ENCODE assay signal across 29 mouse cellular contexts in genomic region chr3:117072998-117073397, GRCm38 (mm10).
DNase-seq lines count a peak whose midpoint lies in the region; ATAC-seq and TF ChIP-seq lines count a peak whose summit lies in the region.
"Had no signal": no experiment of that assay in that cellular context is flagged by ENCODE, and none has a peak within 500 bp of the region (broad histone marks: within the 10 kb centered on the region; RNA-seq: fewer than 3 reads in every experiment).

No protein-coding gene starts in this region.

- no peak overlapping the region for H3K4me2 ChIP-seq in kidney, embryonic 15.5 days
- H3K4me2 ChIP-seq in limb, embryonic 14.5 days (replicated peaks; ENCODE audit: low read depth, low read length, severe bottlenecking): no peak overlapping the region
- H3K4me2 ChIP-seq: embryonic facial prominence, embryonic 13.5 days; forebrain, embryonic 12.5 days; heart, embryonic 13.5 days; hindbrain, embryonic 15.5 days; liver, embryonic 11.5 days; lung, embryonic 15.5 days; midbrain, embryonic 15.5 days had no signal

- no peaks in the 10 kb centered on the region for H3K27me3 ChIP-seq in kidney, embryonic 15.5 days
- no peaks in the 10 kb centered on the region for H3K27me3 ChIP-seq in limb, embryonic 14.5 days (ENCODE audit: control insufficient read depth, insufficient read depth, low read length)
- H3K27me3 ChIP-seq: CH12.LX; embryonic facial prominence, embryonic 13.5 days; forebrain, embryonic 12.5 days; heart, embryonic 13.5 days; hindbrain, embryonic 15.5 days; midbrain, embryonic 15.5 days had no signal

- H3K27ac ChIP-seq in kidney, embryonic 15.5 days: no peak overlapping the region
- H3K27ac ChIP-seq in limb, embryonic 14.5 days (replicated peaks; ENCODE audit: low read depth, low read length): no peak overlapping the region
- H3K27ac ChIP-seq: embryonic facial prominence, embryonic 13.5 days; forebrain, embryonic 12.5 days; heart, embryonic 13.5 days; hindbrain, embryonic 15.5 days; lung, embryonic 15.5 days; midbrain, embryonic 10.5 days; midbrain, embryonic 15.5 days had no signal

- TF ChIP-seq POLR2A in limb, embryonic 14.5 days (IDR thresholded peaks at IDR 0.05; ENCODE audit: borderline replicate concordance, extremely low read depth, insufficient read depth, insufficient read length): no peak

- ATAC-seq in kidney, embryonic 15.5 days (replicated peaks; ENCODE audit: low FRiP score): no peak
- ATAC-seq in limb, embryonic 14.5 days (ENCODE audit: low FRiP score, low read depth): no peak
- ATAC-seq: forebrain, postnatal 0 days; inflammation-experienced regulatory T-cells, adult 6 months; midbrain, embryonic 15.5 days had no signal

- H3K9ac ChIP-seq in kidney, embryonic 15.5 days: no peak overlapping the region
- no peak overlapping the region for H3K9ac ChIP-seq in limb, embryonic 14.5 days (ENCODE audit: low read depth, low read length, severe bottlenecking)
- H3K9ac ChIP-seq: embryonic facial prominence, embryonic 13.5 days; forebrain, embryonic 12.5 days; forebrain, postnatal 0 days; heart, embryonic 13.5 days; hindbrain, embryonic 15.5 days; lung, embryonic 15.5 days; midbrain, embryonic 15.5 days had no signal

- WGBS in kidney, embryonic 15.5 days: 47% methylated on average over 3 of the region's 3 CpGs
- 30% methylated on average over 3 of the region's 3 CpGs for WGBS in limb, embryonic 14.5 days

- H3K4me1 ChIP-seq in kidney, embryonic 15.5 days: no peaks in the 10 kb centered on the region
- peaks cover 3% of the 10 kb centered on the region; the same call in 1 of the 2 replicates for H3K4me1 ChIP-seq in limb, embryonic 14.5 days (ENCODE audit: control insufficient read depth, insufficient read depth, low read length)
- H3K4me1 ChIP-seq: embryonic facial prominence, embryonic 13.5 days; forebrain, embryonic 12.5 days; hindbrain, embryonic 15.5 days; lung, embryonic 15.5 days; midbrain, embryonic 10.5 days; midbrain, embryonic 15.5 days had no signal

- H3K36me3 ChIP-seq in kidney, embryonic 15.5 days: no peaks in the 10 kb centered on the region
- H3K36me3 ChIP-seq in limb, embryonic 14.5 days (ENCODE audit: control insufficient read depth, insufficient read depth, low read length): no peaks in the 10 kb centered on the region
- H3K36me3 ChIP-seq: embryonic facial prominence, embryonic 13.5 days; forebrain, embryonic 12.5 days; heart, embryonic 13.5 days; hindbrain, embryonic 15.5 days; lung, embryonic 15.5 days; midbrain, embryonic 10.5 days; midbrain, embryonic 15.5 days had no signal

- peak; percentile 27 for DNase-seq in kidney, postnatal 14 days
- DNase-seq in NIH3T3 (ENCODE audit: low read depth): peak; percentile 48
- peak; percentile 29 for DNase-seq in adipocyte (ENCODE audit: low spot score)
- DNase-seq in limb, embryonic 14.5 days (ENCODE audit: low spot score): peak; percentile 29
- no peak for DNase-seq in layer of hippocampus, postnatal 10 days (ENCODE audit: low spot score in 2 of 2)
- DNase-seq in layer of hippocampus, postnatal 14 days (ENCODE audit: low spot score in 2 of 2): no peak
- DNase-seq: adrenal gland, postnatal 14 days; cerebellum, adult 11 months; cerebellum, adult 9-11 months; embryo, embryonic 11 days; forebrain, postnatal 0 days; gastrocnemius, postnatal 10 days; heart, postnatal 10 days; kidney, adult 9 months; layer of hippocampus, adult 9-11 months; right cerebral cortex, postnatal 4 days; thymus, postnatal 14 days had no signal

- no peak overlapping the region for H3K4me3 ChIP-seq in kidney, embryonic 15.5 days (replicated peaks)
- H3K4me3 ChIP-seq in limb, embryonic 14.5 days (replicated peaks; ENCODE audit: low read length): no peak overlapping the region
- H3K4me3 ChIP-seq: embryonic facial prominence, embryonic 13.5 days; erythroblast, embryonic 14.5 days; forebrain, embryonic 12.5 days; heart, embryonic 13.5 days; hindbrain, embryonic 15.5 days; lung, embryonic 15.5 days; midbrain, embryonic 10.5 days; midbrain, embryonic 15.5 days had no signal

- H3K9me3 ChIP-seq in kidney, embryonic 15.5 days (replicated peaks): no peaks in the 10 kb centered on the region
- H3K9me3 ChIP-seq in limb, embryonic 14.5 days (ENCODE audit: control insufficient read depth, low read length): no peaks in the 10 kb centered on the region
- H3K9me3 ChIP-seq: embryonic facial prominence, embryonic 13.5 days; forebrain, embryonic 12.5 days; heart, embryonic 13.5 days; hindbrain, embryonic 15.5 days; lung, embryonic 15.5 days; midbrain, embryonic 10.5 days; midbrain, embryonic 15.5 days had no signal

Comparison
In these comparisons a context has a peak if more than half of its experiments do, and no peak if none do; other contexts are left out.
1. DNase-seq: peak in kidney, postnatal 14 days (single experiment), NIH3T3 (single experiment), adipocyte (single experiment) and limb, embryonic 14.5 days (single experiment); none in layer of hippocampus, postnatal 10 days (0 of 2) and layer of hippocampus, postnatal 14 days (0 of 2).